Mouse (Mus musculus) embryonic facial prominence, embryonic 13.5 days (tissue): ENCODE measurements around the gene Fundc2. TPM values are rescaled to one million over a fixed set of nuclear protein-coding genes. Genes with fewer than 3 reads are reported as not detected.

Source experiments
- polyA plus RNA-seq: library from polyadenylated mRNA; unstranded; fragments of >200 nt; fragmentation: Nextera tagmentation; extraction: Ambion mirVana; gene quantifications from 2 replicates; pipeline ENCODE4 v1.2.1, GENCODE M21; 2015

The Fundc2 gene
- polyA plus RNA-seq, 1 experiment from 2014 or later: 70.1 TPM

Other genes starting within 250 kb of the Fundc2 start
- gene Smim9, start 218.6 kb upstream of the Fundc2 start, polyA plus RNA-seq: not detected in 2 replicates
- gene F8, start 216 bp downstream of the Fundc2 start, polyA plus RNA-seq: 2.0 and 2.5 TPM in 2 replicates
- gene Cmc4, start 34.2 kb downstream of the Fundc2 start, polyA plus RNA-seq: 29.6 and 30.8 TPM in 2 replicates
- 10.8 and 11.7 TPM in 2 replicates for gene Mtcp1, start 34.2 kb downstream of the Fundc2 start, polyA plus RNA-seq
- 58.9 and 60.9 TPM in 2 replicates for gene Brcc3, start 34.2 kb downstream of the Fundc2 start, polyA plus RNA-seq
- 152 and 156 TPM in 2 replicates for gene Vbp1, start 131.9 kb downstream of the Fundc2 start, polyA plus RNA-seq
- 3.7 TPM in 2 replicates for gene Rab39b, start 195.8 kb downstream of the Fundc2 start, polyA plus RNA-seq